Mouse (Mus musculus) CD4-positive naive resting alpha-beta T cell, adult 76 days (primary cell): ENCODE measurements around the gene Scyl1. TPM values are rescaled to one million over a fixed set of nuclear protein-coding genes. Genes with fewer than 3 reads are reported as not detected.

Source experiments
- total RNA-seq: library from RNA; stranded (reverse); gene quantifications from one replicate; pipeline ENCODE4 v1.2.4, GENCODE M21; 2023

The Scyl1 gene
- total RNA-seq: 74.2 TPM

DNA sequence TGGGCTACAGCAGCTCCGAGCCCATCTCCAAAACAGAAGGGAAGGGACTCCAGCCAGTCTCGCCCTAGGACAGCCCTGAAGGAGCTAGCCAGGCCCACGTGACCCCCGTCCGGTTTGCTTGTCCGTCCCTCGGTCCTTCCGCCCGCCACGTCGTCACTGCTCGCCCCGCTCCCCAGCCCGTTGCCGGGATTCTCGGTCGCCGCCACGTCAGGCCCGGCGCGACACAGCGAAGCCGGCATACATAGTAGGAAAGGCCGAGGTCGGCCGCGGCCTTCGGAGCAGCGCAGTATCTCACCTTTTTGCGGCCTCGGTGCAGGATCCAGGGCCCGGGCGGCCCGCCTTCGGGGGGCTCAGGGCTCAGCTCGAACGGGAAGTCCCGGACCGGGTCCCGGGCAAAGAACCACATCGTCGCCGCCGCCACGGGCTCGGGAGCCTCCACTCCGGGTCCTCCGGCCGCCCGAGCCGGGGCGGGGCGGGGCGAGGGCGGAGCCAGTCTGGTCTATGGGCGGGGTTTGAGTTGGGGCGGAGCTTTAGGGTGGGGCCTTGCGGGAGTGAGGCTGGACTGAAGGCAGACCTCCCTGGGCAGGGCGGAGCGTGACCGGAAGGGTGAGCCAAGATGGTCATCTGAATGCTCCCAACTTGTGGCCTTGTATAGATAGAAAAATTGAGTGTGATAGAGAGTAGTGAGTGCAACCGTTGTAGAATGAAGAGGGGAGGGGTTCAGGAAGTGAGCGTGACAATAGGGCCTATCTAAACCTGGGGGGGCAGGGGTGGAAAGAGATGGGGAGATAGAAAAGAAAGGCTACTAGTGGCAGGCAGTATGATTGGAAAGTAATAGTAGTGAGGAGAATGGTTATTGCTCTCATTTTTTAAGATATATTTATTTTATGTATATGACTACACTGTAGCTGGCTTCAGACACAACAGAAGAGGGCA lies at the start of gene Scyl1:
Gene Scyl1 (minus strand): TSS at position 495 of the 936 bp plus-strand sequence.

DNA sequence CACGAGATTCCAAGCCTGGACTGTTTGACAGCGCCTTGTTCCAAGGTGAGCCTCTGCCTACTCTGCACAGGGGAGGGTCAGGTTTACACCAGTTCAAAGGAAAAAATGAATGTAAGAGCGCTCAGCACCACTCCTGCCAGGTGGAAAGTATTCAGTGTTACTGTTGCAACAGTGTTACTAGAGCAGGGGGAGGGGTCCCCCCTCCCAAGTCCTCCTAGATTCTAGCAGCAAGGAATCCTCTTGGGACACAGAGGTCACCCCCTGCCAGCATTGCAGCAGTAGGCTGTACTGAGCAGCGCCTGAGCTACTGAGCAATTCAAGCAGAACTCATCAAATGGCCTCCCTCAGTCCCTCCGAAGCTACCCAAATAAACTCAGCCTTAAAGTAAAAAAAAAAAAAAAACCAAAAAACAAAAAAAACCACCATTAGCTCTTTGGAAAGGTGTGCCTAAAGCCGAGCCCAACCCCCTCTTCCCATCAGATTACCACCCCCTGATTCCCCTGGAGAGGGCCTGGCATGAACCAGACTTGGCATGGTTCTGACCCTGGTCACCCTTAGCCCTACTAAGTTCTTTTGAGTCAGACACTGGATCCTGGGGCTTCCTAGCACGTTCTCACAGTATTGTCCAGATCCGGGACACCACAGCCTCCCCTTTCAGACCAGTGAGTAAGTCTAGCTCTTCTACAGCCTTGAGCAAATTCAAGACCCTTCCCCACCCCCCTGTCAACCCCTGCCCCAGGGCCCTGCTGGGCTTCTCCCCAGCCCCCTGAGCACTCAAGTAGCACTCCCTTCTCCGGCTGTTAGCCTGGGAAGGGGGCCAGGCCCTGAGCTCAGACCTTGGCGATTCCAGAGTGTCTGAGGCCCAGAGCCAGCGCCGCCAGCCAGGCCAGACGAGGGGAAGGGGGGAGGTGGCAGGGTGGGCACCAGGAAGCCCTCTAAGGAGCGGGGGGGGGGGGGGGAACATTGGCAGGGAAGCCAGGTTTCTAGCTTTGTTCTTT lies 30.6 kb downstream of the Scyl1 start, which contains the start of gene Ltbp3:
Gene Ltbp3 (plus strand): TSS at position 585 of the 998 bp plus-strand sequence.

DNA sequence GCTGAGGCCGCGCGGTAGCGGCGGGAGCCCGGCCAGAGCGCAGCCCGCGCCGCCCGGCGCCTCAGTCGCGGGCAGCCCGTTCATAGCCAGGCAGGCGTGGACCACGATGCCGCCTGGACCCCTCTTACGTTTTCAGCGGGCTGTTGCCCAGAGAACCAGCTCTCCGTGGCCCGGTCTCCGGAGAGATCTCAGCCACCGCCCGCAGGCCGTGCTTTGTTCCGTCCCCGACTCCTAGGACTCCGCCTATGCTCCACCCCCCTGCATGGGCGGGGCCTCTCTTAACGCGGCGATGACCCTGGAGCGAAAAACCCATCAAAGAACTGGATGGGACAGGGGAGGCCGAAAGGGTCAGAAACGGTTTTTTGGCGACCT lies 41.8 kb downstream of the Scyl1 start, which contains the start of gene Fam89b:
Gene Fam89b (minus strand): TSS at position 210 of the 372 bp plus-strand sequence.

DNA sequence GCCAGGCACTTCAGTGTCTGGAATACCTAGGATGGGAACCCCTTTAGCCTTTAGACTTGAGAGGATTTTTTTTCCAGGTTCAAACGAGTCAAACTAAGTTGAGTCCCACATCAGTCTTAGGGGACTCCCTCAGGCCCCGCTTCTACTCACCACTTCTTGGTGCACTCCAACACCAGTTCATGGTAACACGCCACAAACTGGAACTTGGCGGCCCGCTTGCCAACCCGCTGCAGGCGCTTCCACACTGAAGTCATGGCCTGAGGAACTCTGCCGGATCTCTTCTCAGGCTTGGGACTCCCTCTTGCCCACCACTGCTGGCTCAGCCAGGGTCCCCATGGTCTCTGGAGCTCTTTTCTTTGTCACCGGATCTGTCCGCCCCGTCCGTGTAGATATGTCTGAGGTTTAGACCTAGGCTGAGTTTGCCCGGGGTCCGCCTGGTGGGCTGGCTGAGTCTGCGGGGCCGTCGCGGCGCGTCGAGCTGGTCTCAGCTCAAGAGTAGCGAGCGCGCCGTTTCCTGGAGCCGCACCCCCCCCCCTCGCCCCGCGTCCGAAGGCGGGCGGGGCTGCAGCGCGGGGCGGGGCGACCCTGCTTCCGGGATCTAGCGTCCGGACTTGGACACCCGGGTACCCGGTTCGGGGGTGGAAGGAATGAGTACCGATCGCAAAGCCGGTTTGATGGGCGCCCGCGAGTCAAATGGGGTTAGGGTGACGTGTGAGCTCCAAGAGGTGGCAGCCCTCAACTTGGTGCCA lies 45.3 kb downstream of the Scyl1 start, which contains the start of gene Ehbp1l1:
Gene Ehbp1l1 (minus strand): TSS at position 551 of the 749 bp plus-strand sequence.

Other genes with a start within 250 kb of the Scyl1 start
- not detected for gene Ovol1, start 210.8 kb downstream of the Scyl1 start, total RNA-seq
- 17.9 TPM for gene Ap5b1, start 203.4 kb downstream of the Scyl1 start, total RNA-seq
- gene Rnaseh2c, start 169.5 kb downstream of the Scyl1 start, total RNA-seq: 78.0 TPM
- gene Kat5, start 161.2 kb downstream of the Scyl1 start, total RNA-seq: 144 TPM
- 151 TPM for gene Rela, start 133.9 kb downstream of the Scyl1 start, total RNA-seq
- 171 TPM for gene Sipa1, start 107.7 kb downstream of the Scyl1 start, total RNA-seq
- gene Map3k11, start 82.7 kb downstream of the Scyl1 start, total RNA-seq: 50.6 TPM
- gene Pcnx3, start 82.5 kb downstream of the Scyl1 start, total RNA-seq: 181 TPM
- not detected for gene Kcnk7, start 67.1 kb downstream of the Scyl1 start, total RNA-seq
- 30.5 TPM for gene Ehbp1l1, start 45.1 kb downstream of the Scyl1 start, total RNA-seq
- gene Fam89b, start 41.8 kb downstream of the Scyl1 start, total RNA-seq: 18.5 TPM
- not detected for gene Ltbp3, start 30.5 kb downstream of the Scyl1 start, total RNA-seq
- 127 TPM for gene Frmd8, start 103.9 kb upstream of the Scyl1 start, total RNA-seq
- gene Slc25a45, start 106.4 kb upstream of the Scyl1 start, total RNA-seq: 27.0 TPM
- 2.3 TPM for gene Tigd3, start 122.7 kb upstream of the Scyl1 start, total RNA-seq
- gene Dpf2, start 141.6 kb upstream of the Scyl1 start, total RNA-seq: 116 TPM
- gene Cdc42ep2, start 153.4 kb upstream of the Scyl1 start, total RNA-seq: 0.59 TPM
- gene Pola2, start 192.8 kb upstream of the Scyl1 start, total RNA-seq: 53.3 TPM
- gene Slc22a20, start 214.7 kb upstream of the Scyl1 start, total RNA-seq: not detected
- 109 TPM for gene Capn1, start 244.5 kb upstream of the Scyl1 start, total RNA-seq